Mouse (Mus musculus) liver, embryonic 14.5 days (tissue): ENCODE results near the gene Fam71b. TPM values are rescaled to one million over a fixed set of nuclear protein-coding genes. Genes with fewer than 3 reads are reported as not detected.

Source experiments
- ATAC-seq: fragments of 200-750 bp; cut with Nextera tagmentation; 2 replicates; pipeline ENCODE4 v1.8.0; 2017; ENCODE audit warnings: moderate number of reproducible peaks, mild to moderate bottlenecking, moderate library complexity; ENCODE audit not compliant: insufficient read depth
- DNase-seq, 3 experiments: peaks; one replicate each; pipeline ENCODE4 v3.0.0-alpha.2; 2012 to 2013; ENCODE audit warnings: low read depth in 3 of 3, low spot score in 3 of 3
- H3K27ac ChIP-seq: fragments of 300-500 bp; sonication (generic); 2 replicates; pipeline ENCODE4 v1.5.1; 2014; ENCODE audit warnings: moderate library complexity, mild to moderate bottlenecking, control low read depth, inconsistent platforms
- H3K27me3 ChIP-seq: fragments of 300-500 bp; sonication (generic); 2 replicates; pipeline ENCODE4 v1.6.1; 2014; ENCODE audit warnings: mild to moderate bottlenecking, low read length, moderate library complexity; ENCODE audit not compliant: control insufficient read depth, insufficient read depth
- H3K36me3 ChIP-seq: fragments of 300-500 bp; sonication (generic); replicated peaks from 2 replicates; pipeline ENCODE4 v1.6.1; 2014; ENCODE audit warnings: low read depth; ENCODE audit not compliant: control insufficient read depth, insufficient read depth
- H3K4me1 ChIP-seq, 2 experiments: fragments of 200-500 bp in 1 of 2; fragments of 300-500 bp in 1 of 2; sonication (generic) in 1 of 2; replicated peaks; 2 replicates each; pipeline ENCODE4 v1.6.1; 2012 to 2014; ENCODE audit warnings: antibody characterized with exemption in 1 of 2, inconsistent platforms in 1 of 2, low read length in 1 of 2; ENCODE audit not compliant: control insufficient read depth in 2 of 2, insufficient read depth in 2 of 2
- H3K4me2 ChIP-seq: fragments of 300-500 bp; sonication (generic); 2 replicates; pipeline ENCODE4 v1.6.1; 2014; ENCODE audit warnings: low read depth, mild to moderate bottlenecking, control low read depth, moderate library complexity
- H3K4me3 ChIP-seq, 2 experiments: fragments of 200-500 bp in 1 of 2; fragments of 300-500 bp in 1 of 2; sonication (generic) in 1 of 2; 2 replicates each; pipeline ENCODE4 v1.5.1; 2012 to 2014; ENCODE audit warnings: low read depth in 2 of 2, low read length in 2 of 2, mild to moderate bottlenecking in 2 of 2, control low read depth in 1 of 2, inconsistent platforms in 1 of 2, moderate library complexity in 1 of 2; ENCODE audit not compliant: insufficient read depth in 1 of 2
- H3K9ac ChIP-seq: fragments of 300-500 bp; sonication (generic); replicated peaks from 2 replicates; pipeline ENCODE4 v1.6.1; 2014; ENCODE audit warnings: mild to moderate bottlenecking, control low read depth, moderate library complexity
- H3K9me3 ChIP-seq: fragments of 300-500 bp; sonication (generic); 2 replicates; pipeline ENCODE4 v1.6.1; 2016; ENCODE audit warnings: low read length, mixed read lengths; ENCODE audit not compliant: control insufficient read depth
- CTCF ChIP-seq: IDR thresholded peaks from 2 replicates; pipeline ENCODE4 v1.5.1; 2016; ENCODE audit warnings: antibody characterized with exemption, low read depth, control low read depth
- EP300 ChIP-seq: IDR thresholded peaks from 2 replicates; pipeline ENCODE4 v1.6.1; 2016; ENCODE audit warnings: antibody characterized with exemption, low read depth
- WGBS: fragments of 180-500 bp; shearing (Covaris S2); extraction: QIAGEN DNeasy Blood & Tissue Kit; methylation state at CpG from one replicate; pipeline ENCODE4 v1.1.7; 2014; ENCODE audit not compliant: insufficient replicate concordance; 5-methylcytosine and 5-hydroxymethylcytosine counted together
- polyA plus RNA-seq, 2 experiments: library from polyadenylated mRNA; depleted of rRNA in 1 of 2; stranded (reverse) in 1 of 2; unstranded in 1 of 2; fragments of >200 nt; fragmentation: Nextera tagmentation in 1 of 2; extraction: Ambion mirVana in 1 of 2; gene quantifications; 2 replicates each; pipeline versions ENCODE4 v1.2.1 to v1.2.3; 2012 to 2014

The Fam71b gene
- 0.02 and 0.03 TPM in 2 replicates for polyA plus RNA-seq (2012; rRNA removed)
- not detected in 2 replicates for polyA plus RNA-seq (2014; fragmentation: Nextera tagmentation; extraction: Ambion mirVana)

DNA sequence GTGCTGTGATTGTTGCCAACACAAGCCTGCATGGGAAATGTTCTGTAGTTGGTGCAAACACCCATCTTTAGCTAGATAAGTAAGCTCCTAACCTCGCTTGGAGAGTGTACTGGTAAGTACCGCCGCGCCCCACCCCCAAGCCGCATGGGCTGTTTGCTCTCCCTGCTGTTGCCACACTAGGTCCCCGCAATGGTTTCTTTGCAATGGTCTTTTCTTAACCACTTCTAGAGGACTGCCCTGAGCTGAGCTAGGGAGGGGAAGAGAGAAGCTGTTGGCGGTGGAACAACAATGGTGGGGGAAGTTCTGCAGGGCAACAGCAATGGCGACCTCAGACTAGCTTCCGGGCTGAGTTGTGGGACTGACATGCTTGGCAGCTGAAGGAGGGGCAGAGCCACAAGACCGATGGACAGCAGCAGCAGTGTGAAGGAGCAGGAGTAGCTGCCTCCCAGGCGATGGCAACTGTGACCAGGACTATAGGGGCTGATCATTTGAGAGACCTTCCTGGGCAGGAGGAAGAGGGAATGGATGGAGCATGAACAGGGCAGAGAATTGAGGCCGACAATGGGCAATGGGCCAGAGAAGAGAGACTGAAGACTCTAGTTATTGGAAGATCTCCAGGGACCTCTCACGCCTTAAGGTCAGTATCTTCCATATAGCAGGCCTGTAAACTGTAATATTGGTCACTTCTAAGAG, at the start of gene Fam71b:
TSS of gene Fam71b (plus strand) at position 393 of the 693 bp plus-strand sequence.
- H3K9ac ChIP-seq: no peak within 1 kb of the TSS
- H3K27ac ChIP-seq: no peak within 1 kb of the TSS
- H3K4me1 ChIP-seq: peaks cover 4 to 21% of the 10 kb centered on the region in 2 experiments; a peak in 3 of 4 replicates
- H3K36me3 ChIP-seq: no peaks in the 10 kb centered on the region
- DNase-seq (no peak), ATAC-seq (no peak)
- H3K27me3 ChIP-seq: no peaks in the 10 kb centered on the region
- no peaks in the 10 kb centered on the region for H3K9me3 ChIP-seq
- 59% methylated on average over 13 of the region's 13 CpGs for WGBS
- no peak within 1 kb of the TSS for H3K4me2 ChIP-seq
- no peak for TF ChIP-seq CTCF
- TF ChIP-seq EP300: no peak
- H3K4me3 ChIP-seq: no peak within 1 kb of the TSS

- Histone ChIP-seq H3K9me3 (no peaks in the 10 kb centered on the region), H3K4me1 (peaks cover 0 to 6% of the 10 kb centered on the region in 2 experiments; a peak in 2 of 4 replicates), H3K9ac (no peak overlapping the region), H3K4me2 (no peak overlapping the region), H3K36me3 (no peaks in the 10 kb centered on the region), H3K4me3 (no peak overlapping the region), H3K27ac (no peak overlapping the region), H3K27me3 (no peaks in the 10 kb centered on the region)
- TF ChIP-seq EP300 (no peak), CTCF (no peak)
- ATAC-seq (no peak), DNase-seq (no peak)
- 69% methylated on average over 5 of the region's 5 CpGs for WGBS
These were observed 48.6 kb upstream of the Fam71b start for GRCm38 (mm10) chr11:46347756-46348155.

DNA sequence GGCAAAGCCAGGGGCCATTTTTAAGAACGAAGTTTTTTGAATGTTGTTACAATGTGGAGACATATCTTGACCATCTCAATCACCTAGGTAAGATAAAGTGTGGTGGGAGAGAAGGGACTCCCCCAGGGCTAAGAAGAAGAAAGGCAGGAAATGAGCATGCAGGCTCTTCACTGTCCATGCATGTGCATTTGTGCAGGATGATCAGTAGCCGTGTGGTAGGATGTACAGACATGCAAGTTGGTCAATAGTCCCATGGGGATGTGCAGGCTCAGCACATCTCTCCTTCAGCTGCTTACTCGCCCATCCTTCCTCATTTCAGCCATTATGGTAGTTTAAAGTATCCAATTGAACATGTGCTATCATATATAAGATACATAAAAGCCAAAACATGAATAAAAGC, 47.9 kb upstream of the Fam71b start:
- no peak overlapping the region for H3K4me3 ChIP-seq
- TF ChIP-seq CTCF: no peak
- H3K9ac ChIP-seq: no peak overlapping the region
- no peaks in the 10 kb centered on the region for H3K9me3 ChIP-seq
- WGBS: 42% methylated on average over 3 of the region's 3 CpGs
- no peak overlapping the region for H3K4me2 ChIP-seq
- no peaks in the 10 kb centered on the region for H3K27me3 ChIP-seq
- ATAC-seq: no peak
- H3K36me3 ChIP-seq: no peaks in the 10 kb centered on the region
- no peak overlapping the region for H3K27ac ChIP-seq
- H3K4me1 ChIP-seq: peaks cover 0 to 6% of the 10 kb centered on the region in 2 experiments; a peak in 2 of 4 replicates
- no peak for DNase-seq

- no peak for DNase-seq
- 44% methylated on average over 2 of the region's 2 CpGs for WGBS
These were observed 46.5 kb upstream of the Fam71b start for GRCm38 (mm10) chr11:46349681-46350410.

DNA sequence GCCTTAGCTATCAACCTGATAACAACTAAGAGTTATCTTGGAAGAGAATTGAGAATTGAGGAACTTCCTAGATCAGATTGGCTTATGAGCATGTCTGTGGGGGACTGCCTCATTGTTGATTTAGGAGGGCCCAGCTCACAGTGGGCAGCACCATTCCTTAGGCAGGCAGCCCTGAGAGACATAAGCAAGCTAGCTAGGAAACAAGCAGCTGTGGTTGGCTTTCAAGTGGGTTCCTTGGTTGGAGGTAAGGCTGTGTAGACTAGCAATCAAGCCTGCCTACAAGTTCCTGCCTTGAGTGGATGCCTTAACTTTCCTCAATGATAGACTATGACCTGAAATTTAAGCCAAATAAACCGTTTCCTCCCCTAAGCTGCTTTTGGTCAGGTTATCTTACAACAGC, 38.0 kb upstream of the Fam71b start:
- TF ChIP-seq CTCF: no peak
- Histone ChIP-seq H3K27me3 (no peaks in the 10 kb centered on the region), H3K9ac (no peak overlapping the region), H3K4me1 (no peaks in the 10 kb centered on the region), H3K9me3 (no peaks in the 10 kb centered on the region), H3K4me2 (no peak overlapping the region), H3K36me3 (no peaks in the 10 kb centered on the region), H3K4me3 (no peak overlapping the region), H3K27ac (no peak overlapping the region)
- ATAC-seq (no peak), DNase-seq (no peak)
- WGBS: 36% methylated on average over 1 of the region's 1 CpGs

More at GRCm38 (mm10) chr11:46349681-46350410, 46.5 kb upstream of the Fam71b start:
- Histone ChIP-seq H3K4me3 (no peak overlapping the region), H3K4me1 (no peaks in the 10 kb centered on the region), H3K9ac (no peak overlapping the region), H3K36me3 (no peaks in the 10 kb centered on the region), H3K9me3 (no peaks in the 10 kb centered on the region), H3K27me3 (no peaks in the 10 kb centered on the region), H3K4me2 (no peak overlapping the region), H3K27ac (no peak overlapping the region)
- ATAC-seq: no peak
- no peak for TF ChIP-seq CTCF
- TF ChIP-seq EP300: no peak
